Mouse (Mus musculus) urinary bladder, adult 18-20 months (tissue): Measurements from ENCODE around the gene Il17re.
A peak's percentile ranks its signal among the peaks of the same experiment; 100 is the strongest.

ENCODE experiments used
- DNase-seq, 2 experiments: peaks; one replicate each; pipeline ENCODE4 v3.0.0; 2022; ENCODE audit warnings: low spot score in 2 of 2, mixed read lengths in 2 of 2

Gene Il17re

DNA sequence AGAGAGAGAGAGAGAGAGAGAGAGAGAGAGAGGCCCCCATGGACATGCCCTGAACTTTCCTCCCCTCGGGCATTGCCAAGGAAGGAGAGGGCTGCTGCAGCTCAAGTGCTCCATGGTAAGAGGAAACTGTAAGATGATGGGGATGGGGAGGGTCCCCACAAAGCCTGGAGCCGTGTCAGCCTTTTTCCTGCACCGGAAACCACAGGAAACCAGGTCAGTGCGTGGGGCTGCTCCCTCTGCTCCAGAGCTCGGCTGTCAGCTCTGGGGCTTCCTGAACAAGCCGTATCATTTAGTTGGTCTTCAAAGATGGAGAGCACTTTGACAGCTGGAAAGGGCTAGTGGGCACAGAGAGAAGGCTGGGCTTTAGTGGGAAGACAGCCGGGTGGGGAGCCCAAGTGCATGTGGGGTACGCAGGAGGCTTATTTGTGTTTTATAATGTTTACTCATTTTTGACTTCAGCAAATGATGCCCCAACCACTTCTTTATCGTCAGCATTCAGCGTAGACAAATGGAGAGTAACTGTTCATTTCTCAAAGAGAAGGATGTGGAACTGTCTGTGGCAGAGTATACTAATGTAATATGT, at the start of gene Il17re:
TSS of gene Il17re (plus strand) at position 533 of the 583 bp plus-strand sequence.
- DNase-seq, result no peak

DNA sequence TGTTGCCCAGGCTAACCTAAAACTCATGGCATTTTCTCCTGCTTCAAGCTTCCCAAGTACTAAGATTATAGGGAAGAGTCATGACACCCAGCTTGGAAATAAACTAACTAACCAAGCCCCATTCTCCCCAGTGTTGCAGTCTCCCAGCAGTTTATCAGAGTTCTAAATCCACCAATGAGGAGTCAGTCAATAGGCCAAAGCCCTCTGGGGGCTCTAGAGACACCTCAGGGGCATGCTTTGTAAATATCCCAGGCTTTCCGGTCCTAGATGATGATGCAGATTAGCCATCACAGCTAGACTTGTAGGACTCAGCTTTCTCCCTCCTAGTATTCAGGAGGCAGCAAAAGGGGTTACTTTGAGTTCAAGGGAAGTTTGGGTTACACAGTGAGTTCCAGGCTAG, 48.3 kb upstream of the Il17re start:
- DNase-seq, result no peak

DNA sequence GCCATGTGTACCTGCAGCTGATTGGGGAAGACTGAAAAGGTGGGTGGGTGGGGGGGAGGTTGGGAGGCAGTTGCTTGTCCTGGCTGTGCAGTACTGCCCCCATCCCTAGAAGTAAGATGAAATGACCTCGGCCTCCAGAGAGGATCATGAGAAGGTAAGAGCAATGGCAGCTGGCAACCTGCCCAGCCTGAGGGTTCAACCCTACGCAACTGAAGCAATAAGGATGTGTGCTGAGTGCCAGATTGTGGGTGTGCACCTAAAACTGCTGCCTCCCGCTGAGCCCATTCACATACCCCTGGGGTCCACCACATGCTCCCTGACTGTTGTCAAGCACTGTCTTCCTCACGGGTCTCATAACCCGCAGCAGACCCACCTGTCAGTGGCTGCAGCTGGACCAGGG, 41.9 kb upstream of the Il17re start:
- DNase-seq, result no peak

- DNase-seq, result no peak
Observed at GRCm38 (mm10) chr6:113418441-113419198, 39.7 kb upstream of the Il17re start.

- DNase-seq, result peak; percentile 97
Observed at GRCm38 (mm10) chr6:113419199-113419587, 39.1 kb upstream of the Il17re start, which contains the start of gene Rpusd3. Gene Rpusd3, minus strand, starts transcription at chr6:113419340.

- no peak for DNase-seq
Observed at GRCm38 (mm10) chr6:113423000-113423399, 35.3 kb upstream of the Il17re start.

DNA sequence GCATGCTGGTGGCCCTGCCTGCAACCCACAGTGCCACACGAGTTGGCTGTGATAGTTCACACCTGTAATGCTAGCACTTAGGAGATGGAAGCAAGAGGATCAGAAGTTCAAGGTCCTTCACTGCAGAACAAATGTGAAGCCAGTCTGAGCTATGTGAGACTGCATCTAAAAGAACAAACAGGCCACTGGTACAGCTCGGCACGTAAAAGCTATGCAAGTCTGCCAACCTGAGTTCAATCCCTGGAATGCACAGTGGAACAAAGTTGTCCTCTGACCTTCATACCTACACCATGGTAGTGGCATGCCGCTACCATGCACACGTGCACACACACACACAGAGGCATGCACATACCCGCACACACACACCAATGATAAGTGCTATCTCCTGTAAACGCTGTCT, 34.1 kb upstream of the Il17re start:
- DNase-seq, result no peak

DNA sequence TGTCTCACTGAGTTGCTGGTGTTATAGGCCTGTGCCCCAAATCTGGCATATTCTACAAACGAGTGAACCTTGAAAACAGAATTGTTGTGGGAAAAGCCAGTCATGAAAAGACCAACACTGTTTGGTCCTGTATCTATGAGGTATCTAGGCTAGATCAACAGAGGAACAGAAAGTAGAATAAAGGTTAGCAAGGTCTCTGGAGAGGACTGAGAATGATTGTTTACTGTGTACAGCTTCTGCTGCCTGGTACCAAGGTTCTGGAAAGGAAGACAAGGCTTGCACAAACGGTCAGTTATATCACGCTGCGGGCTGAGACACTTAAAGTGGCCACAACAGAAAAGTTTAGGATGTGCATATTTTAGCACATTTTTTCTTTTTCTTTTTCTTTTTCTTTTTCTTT, 31.6 kb upstream of the Il17re start:
- no peak for DNase-seq

GRCm38 (mm10) chr6:113427397-113427796, 30.9 kb upstream of the Il17re start:
- DNase-seq, result no peak

- DNase-seq, result no peak
Observed at GRCm38 (mm10) chr6:113428006-113428405, 30.3 kb upstream of the Il17re start.

- DNase-seq, result no peak
Observed at GRCm38 (mm10) chr6:113429965-113430364, 28.3 kb upstream of the Il17re start.

- no peak for DNase-seq
Observed at GRCm38 (mm10) chr6:113430846-113431245, 27.4 kb upstream of the Il17re start.

- DNase-seq, result no peak
Observed at GRCm38 (mm10) chr6:113431801-113432200, 26.5 kb upstream of the Il17re start.

- no peak for DNase-seq
Observed at GRCm38 (mm10) chr6:113433661-113434060, 24.6 kb upstream of the Il17re start.

- no peak for DNase-seq
Observed at GRCm38 (mm10) chr6:113434691-113435090, 23.6 kb upstream of the Il17re start.

- no peak for DNase-seq
Observed at GRCm38 (mm10) chr6:113435664-113436205, 22.5 kb upstream of the Il17re start, which contains the start of gene Cidec. Gene Cidec, minus strand, starts transcription at chr6:113435760.

- no peak for DNase-seq
Observed at GRCm38 (mm10) chr6:113437135-113437534, 21.1 kb upstream of the Il17re start.

DNA sequence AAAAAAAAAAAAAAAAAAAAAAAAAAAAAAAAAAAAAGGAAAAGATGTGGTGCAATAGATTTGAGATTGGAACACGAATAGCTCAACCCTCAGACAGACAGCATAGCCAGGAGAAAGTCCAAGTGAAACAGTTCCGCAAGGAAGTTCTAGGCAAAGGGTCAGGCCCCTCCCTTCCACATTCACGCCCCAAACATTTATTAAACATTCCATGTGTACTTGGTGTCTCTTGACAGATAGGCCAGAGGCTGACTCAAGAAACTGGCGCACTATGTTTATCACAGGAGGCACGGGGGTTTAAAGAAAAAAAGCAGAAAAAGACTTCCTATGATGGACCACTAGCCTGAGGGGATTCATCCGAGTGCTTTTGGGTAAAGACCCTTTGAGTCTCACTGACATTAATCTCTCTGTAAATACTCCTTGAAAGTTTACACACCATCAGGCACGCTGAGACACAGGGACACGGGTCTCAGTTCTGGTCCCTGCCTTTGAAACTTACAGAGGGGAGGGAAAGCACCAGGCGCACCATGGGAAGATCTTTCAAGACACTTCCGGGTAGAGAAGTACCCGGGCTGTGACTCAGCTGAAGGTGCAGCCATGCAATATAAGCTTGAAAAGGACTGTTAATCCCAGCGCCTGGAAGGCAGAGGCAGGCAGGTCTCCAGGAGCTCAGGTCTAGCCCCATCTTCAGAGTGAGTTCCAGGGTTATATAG, 19.4 kb upstream of the Il17re start:
- no peak for DNase-seq

DNA sequence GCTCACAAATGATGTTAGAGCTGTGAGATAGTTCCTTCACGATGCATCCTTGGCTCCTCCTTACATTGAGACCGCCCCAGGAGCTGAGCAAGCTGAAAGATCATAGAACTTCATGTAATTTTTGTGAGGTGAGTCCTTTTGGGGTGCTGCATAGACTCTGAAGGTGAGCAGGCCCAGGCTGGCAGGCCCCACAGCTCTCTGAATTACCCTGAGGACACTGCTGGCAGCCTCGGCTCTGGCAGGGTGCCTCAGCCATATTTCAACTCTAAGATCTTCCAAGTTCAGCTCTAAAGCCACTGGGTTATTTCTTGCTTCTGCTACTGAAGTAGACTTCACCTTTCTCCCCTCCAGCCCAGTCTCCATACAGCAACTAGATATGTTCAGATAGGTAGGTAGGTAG, 17.6 kb upstream of the Il17re start:
- no peak for DNase-seq

GRCm38 (mm10) chr6:113441147-113441680, 17.1 kb upstream of the Il17re start:
- peak in 1 of 2 experiments; percentile 56 for DNase-seq

- no peak for DNase-seq
Observed at GRCm38 (mm10) chr6:113442087-113442441, 16.2 kb upstream of the Il17re start.

DNA sequence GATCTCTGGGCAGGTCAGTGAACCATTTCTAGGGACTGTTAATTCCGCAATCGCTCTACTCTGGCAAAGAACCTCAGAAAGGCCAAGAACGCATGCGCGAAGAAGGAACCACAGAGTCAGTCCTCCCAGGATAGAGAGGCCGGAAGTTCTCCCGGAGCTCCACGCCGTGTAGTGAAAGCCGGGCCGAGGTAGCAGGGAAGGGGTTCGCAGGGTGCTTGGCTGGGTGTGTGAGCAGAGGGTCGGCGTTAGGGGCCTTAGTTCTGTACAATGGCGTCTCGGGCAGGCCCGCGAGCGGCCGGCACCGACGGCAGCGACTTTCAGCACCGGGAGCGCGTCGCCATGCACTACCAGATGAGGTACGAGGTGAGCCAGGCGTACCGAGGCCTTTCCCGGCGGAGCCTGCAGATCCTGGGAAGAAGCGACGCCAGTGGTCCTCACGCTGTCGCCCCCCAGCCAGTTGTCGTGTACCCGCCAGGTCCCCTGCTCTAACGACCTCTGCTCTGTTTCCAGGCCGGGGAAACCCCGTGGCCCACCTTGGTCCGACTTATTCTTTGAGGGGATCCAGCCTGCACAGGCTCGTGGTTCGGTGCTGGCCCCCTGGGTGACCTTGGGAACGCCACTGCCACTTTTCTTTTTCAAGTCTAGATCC, 15.7 kb upstream of the Il17re start, which contains the start of gene Jagn1:
TSS of gene Jagn1 (plus strand) at position 128 of the 649 bp plus-strand sequence.
- DNase-seq, result peak; percentile 88 to 92
